Mouse (Mus musculus) heart, embryonic 16.5 days (tissue): Measurements from ENCODE around the gene Prickle2. TPM values are rescaled to one million over a fixed set of nuclear protein-coding genes. Genes with fewer than 3 reads are reported as not detected.

Experiments used
- ATAC-seq: fragments of 200-750 bp; cut with Nextera tagmentation; replicated peaks from 2 replicates; pipeline ENCODE4 v1.8.0; 2017; ENCODE audit warnings: moderate number of reproducible peaks; ENCODE audit not compliant: insufficient read depth, low FRiP score; ENCODE audit errors: extremely low read depth
- H3K27ac ChIP-seq: fragments of 300-500 bp; sonication (generic); 2 replicates; pipeline ENCODE4 v1.5.1; 2014; ENCODE audit warnings: mild to moderate bottlenecking, low read length, control low read depth, moderate library complexity
- H3K27me3 ChIP-seq: fragments of 300-500 bp; sonication (generic); 2 replicates; pipeline ENCODE4 v1.6.1; 2014; ENCODE audit warnings: low read length, mixed read lengths; ENCODE audit not compliant: control insufficient read depth, insufficient read depth
- H3K36me3 ChIP-seq: fragments of 300-500 bp; sonication (generic); 2 replicates; pipeline ENCODE4 v1.6.1; 2014; ENCODE audit not compliant: control insufficient read depth, insufficient read depth
- H3K4me1 ChIP-seq: fragments of 300-500 bp; sonication (generic); 2 replicates; pipeline ENCODE4 v1.6.1; 2014; ENCODE audit warnings: low read length, mixed read lengths; ENCODE audit not compliant: control insufficient read depth, insufficient read depth
- H3K4me2 ChIP-seq: fragments of 300-500 bp; sonication (generic); 2 replicates; pipeline ENCODE4 v1.6.1; 2014; ENCODE audit warnings: low read depth, mild to moderate bottlenecking, control low read depth, low read length
- H3K4me3 ChIP-seq: fragments of 300-500 bp; sonication (generic); 2 replicates; pipeline ENCODE4 v1.5.1; 2014; ENCODE audit warnings: mild to moderate bottlenecking, control low read depth, low read length
- H3K9ac ChIP-seq: fragments of 300-500 bp; sonication (generic); 2 replicates; pipeline ENCODE4 v1.6.1; 2014; ENCODE audit warnings: low read length, control low read depth
- H3K9me3 ChIP-seq: fragments of 300-500 bp; sonication (generic); replicated peaks from 2 replicates; pipeline ENCODE4 v1.6.1; 2016; ENCODE audit warnings: low read length; ENCODE audit not compliant: control insufficient read depth
- WGBS: fragments of 180-500 bp; shearing (Covaris S2); extraction: QIAGEN DNeasy Blood & Tissue Kit; methylation state at CpG from one replicate; pipeline ENCODE4 v1.1.7; 2014; 5-methylcytosine and 5-hydroxymethylcytosine counted together
- polyA plus RNA-seq: library from polyadenylated mRNA; unstranded; fragments of >200 nt; fragmentation: Nextera tagmentation; extraction: Ambion mirVana; gene quantifications from 2 replicates; pipeline ENCODE4 v1.2.1, GENCODE M21; 2015

The Prickle2 gene
- polyA plus RNA-seq, 1 experiment from 2014 or later: 4.2 TPM

DNA sequence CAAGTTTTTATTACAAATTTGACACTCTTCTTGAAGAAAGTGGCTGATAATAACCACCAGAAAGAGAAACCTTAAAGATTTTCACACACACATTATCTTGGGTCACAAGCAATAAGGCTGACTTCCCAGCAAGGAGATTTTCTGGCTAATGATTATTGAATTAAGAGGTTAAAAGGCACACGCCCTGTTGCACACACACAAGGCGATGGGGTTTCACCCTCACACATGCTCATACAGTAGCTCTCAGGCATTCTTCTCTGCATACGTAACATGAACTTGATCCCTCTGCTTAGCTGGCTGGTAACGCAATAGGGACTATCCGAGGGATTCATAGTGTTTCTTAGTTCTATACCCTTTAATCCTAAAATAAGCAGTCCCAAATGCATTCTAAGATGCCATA, 18.6 kb downstream of the Prickle2 start:
- Histone ChIP-seq H3K4me2 (no peak overlapping the region), H3K27me3 (no peaks in the 10 kb centered on the region), H3K9ac (no peak overlapping the region), H3K36me3 (no peaks in the 10 kb centered on the region), H3K27ac (no peak overlapping the region), H3K9me3 (no peaks in the 10 kb centered on the region), H3K4me3 (no peak overlapping the region), H3K4me1 (no peaks in the 10 kb centered on the region)
- WGBS: 79% methylated on average over 5 of the region's 5 CpGs
- ATAC-seq: no peak

DNA sequence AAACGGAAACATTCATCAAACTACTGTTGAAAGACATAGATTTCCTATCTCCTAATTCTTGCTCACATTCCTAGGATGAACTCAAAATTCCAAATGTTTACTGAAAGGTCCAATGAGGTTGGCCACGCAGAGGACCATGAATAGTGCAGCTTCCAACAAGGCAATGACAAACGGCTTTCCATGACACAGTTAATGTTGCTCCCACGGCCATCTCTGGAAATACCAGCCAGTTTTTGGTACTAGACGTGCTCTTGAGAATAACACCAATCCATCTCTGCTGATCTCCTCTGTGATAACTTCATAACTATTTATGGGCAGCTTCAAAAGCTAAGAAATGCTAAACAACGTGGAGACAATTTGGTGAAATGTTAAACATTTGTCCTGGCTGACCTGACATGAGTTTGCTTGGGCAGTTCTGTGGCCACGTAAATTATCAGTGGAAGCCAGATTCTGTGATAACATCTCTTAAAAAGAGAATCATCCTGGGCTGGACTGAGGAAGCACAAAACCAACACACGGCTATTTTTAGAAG, 31.5 kb downstream of the Prickle2 start:
- H3K4me2 ChIP-seq: no peak overlapping the region

DNA sequence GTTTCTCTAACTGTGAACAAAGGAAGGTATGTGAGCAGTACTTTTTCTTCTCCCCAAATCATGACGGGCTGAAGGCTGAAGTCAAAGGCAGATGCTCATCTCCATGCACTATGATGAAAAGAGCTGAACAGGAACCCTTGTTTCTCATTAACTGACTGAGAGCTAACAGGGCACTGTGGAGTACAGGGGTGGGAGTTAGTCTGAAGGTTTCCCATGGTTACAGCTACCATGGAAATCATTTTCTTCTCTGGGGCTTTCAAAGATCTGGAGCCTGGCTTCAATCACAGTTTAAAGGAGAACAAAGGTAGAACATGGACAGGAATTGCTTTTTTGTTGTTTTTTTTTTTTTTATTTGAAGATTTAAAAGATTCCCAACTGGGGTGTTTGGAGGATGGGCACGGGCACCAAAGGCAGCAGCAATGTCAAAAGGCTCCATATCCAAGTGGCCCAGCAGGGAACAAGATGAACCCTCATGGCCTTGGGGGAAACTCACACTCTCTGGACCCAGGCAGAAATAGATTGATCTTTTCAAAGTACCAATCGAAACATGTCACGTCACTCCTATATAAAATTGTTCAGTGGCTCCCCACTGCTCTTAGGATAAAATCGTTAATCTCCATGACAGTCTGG, 35.3 kb downstream of the Prickle2 start:
- Histone ChIP-seq H3K4me1 (no peaks in the 10 kb centered on the region), H3K9me3 (no peaks in the 10 kb centered on the region), H3K27me3 (no peaks in the 10 kb centered on the region), H3K4me3 (no peak overlapping the region), H3K36me3 (no peaks in the 10 kb centered on the region), H3K27ac (no peak overlapping the region), H3K9ac (no peak overlapping the region), H3K4me2 (no peak overlapping the region)
- no peak for ATAC-seq
- WGBS: 83% methylated on average over 5 of the region's 5 CpGs

More for the DNA sequence above, 31.5 kb downstream of the Prickle2 start:
- H3K36me3 ChIP-seq: no peaks in the 10 kb centered on the region
- H3K4me3 ChIP-seq: no peak overlapping the region
- H3K9ac ChIP-seq: no peak overlapping the region
- H3K9me3 ChIP-seq: no peaks in the 10 kb centered on the region
- H3K27ac ChIP-seq: no peak overlapping the region
- ATAC-seq: no peak
- no peaks in the 10 kb centered on the region for H3K4me1 ChIP-seq
- no peaks in the 10 kb centered on the region for H3K27me3 ChIP-seq
- 39% methylated on average over 8 of the region's 8 CpGs for WGBS

DNA sequence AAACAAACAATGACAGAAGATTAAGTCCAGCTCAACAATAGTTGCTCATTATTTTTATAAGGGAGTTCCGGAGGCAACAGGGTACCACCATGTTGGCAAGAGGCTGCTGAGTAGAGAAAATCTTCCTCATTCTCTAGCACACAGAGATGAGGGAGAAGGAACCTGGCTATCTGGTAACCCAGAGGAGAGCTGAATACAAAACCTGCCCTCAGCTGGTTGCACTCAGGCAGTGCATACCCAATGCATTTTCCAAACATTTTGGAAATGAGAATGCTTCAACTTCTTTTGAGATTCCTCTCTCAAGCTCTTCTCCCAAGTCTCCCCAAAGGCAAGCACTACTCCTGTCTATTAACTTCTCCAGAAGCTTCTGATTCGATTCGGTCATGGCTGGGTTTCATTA, 36.3 kb downstream of the Prickle2 start:
- H3K36me3 ChIP-seq: no peaks in the 10 kb centered on the region
- no peak for ATAC-seq
- 90% methylated on average over 3 of the region's 3 CpGs for WGBS

DNA sequence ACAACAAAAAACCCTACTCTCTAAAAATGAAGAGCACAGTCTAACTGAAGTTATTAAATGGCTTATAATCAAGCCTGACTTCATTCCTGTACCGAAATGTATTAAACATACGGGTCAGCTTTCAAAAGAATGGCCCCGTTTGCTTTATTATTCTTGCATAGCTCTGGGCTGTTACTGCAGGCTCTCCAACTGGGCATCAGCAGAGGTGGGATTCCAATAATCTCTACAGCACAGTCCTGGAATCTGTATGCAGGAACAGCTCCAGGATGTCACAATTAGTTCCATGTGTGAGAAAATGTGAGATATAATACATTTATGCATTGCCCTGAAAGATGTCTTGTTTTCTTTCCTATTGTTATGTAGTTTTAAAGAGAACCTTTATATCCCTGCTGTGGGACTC, 38.4 kb downstream of the Prickle2 start:
- no peak for ATAC-seq
- Histone ChIP-seq H3K4me2 (no peak overlapping the region), H3K4me3 (no peak overlapping the region), H3K27ac (no peak overlapping the region), H3K4me1 (peaks cover 9% of the 10 kb centered on the region), H3K9ac (no peak overlapping the region), H3K9me3 (no peaks in the 10 kb centered on the region), H3K27me3 (no peaks in the 10 kb centered on the region), H3K36me3 (no peaks in the 10 kb centered on the region)
- WGBS: 70% methylated on average over 3 of the region's 3 CpGs

More for the DNA sequence above, 36.3 kb downstream of the Prickle2 start:
- Histone ChIP-seq H3K9ac (no peak overlapping the region), H3K27ac (no peak overlapping the region), H3K4me3 (no peak overlapping the region), H3K27me3 (no peaks in the 10 kb centered on the region), H3K9me3 (no peaks in the 10 kb centered on the region), H3K4me1 (peaks cover 8% of the 10 kb centered on the region), H3K4me2 (no peak overlapping the region)

DNA sequence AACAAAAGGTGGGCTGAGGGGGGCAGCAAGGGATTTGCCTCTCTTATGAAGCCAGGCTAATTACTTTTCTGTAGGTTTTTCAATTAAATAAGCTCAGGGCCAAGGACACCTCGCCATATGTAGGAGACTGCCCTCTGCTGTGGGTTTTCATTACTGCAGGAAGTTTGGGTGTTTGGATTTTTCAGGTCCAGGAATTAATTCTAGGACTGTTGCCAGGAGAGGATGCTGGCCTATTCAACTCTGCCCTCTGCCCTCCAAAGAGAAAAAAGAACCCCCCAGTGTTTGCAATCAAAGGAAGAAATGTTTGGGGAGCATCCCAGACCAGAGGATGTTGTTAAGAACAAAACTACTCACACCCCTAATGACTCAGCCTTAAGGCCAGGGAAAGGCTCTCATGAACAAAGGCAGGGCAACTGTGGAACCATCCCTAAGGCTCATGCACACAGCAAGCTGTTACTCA, 40.4 kb downstream of the Prickle2 start:
- H3K4me1 ChIP-seq: peaks cover 9% of the 10 kb centered on the region
- H3K27me3 ChIP-seq: no peaks in the 10 kb centered on the region
- H3K4me2 ChIP-seq: no peak overlapping the region
- H3K27ac ChIP-seq: no peak overlapping the region
- no peak overlapping the region for H3K4me3 ChIP-seq
- no peaks in the 10 kb centered on the region for H3K36me3 ChIP-seq
- ATAC-seq: no peak
- 0% methylated on average over 1 of the region's 1 CpGs for WGBS
- H3K9me3 ChIP-seq: no peaks in the 10 kb centered on the region
- no peak overlapping the region; the same call in 1 of the 2 replicates for H3K9ac ChIP-seq

DNA sequence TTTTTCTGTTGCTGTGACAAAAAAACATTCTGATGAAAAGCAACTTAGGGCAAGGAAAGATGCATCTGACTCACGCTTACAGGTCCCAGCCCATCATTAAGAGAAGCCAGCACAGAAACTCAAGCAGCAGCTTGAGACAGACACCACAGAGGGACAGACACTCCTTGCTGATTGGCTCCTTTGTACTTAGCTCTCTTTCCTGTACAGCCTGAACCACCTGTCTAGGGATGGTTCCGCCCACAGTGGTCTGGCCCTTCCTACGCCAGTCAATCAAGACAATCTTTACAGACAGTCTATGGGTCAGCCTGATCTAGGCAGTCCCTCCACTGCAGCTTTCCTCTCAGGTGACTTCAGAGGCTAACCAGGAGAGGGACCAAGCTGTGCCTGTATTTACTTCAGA, 42.1 kb downstream of the Prickle2 start:
- no peak for ATAC-seq
- Histone ChIP-seq H3K4me3 (no peak overlapping the region), H3K27ac (no peak overlapping the region), H3K9me3 (no peaks in the 10 kb centered on the region), H3K4me2 (no peak overlapping the region), H3K4me1 (peaks cover 9% of the 10 kb centered on the region), H3K36me3 (no peaks in the 10 kb centered on the region), H3K9ac (no peak overlapping the region), H3K27me3 (no peaks in the 10 kb centered on the region)
- 90% methylated on average over 3 of the region's 3 CpGs for WGBS

DNA sequence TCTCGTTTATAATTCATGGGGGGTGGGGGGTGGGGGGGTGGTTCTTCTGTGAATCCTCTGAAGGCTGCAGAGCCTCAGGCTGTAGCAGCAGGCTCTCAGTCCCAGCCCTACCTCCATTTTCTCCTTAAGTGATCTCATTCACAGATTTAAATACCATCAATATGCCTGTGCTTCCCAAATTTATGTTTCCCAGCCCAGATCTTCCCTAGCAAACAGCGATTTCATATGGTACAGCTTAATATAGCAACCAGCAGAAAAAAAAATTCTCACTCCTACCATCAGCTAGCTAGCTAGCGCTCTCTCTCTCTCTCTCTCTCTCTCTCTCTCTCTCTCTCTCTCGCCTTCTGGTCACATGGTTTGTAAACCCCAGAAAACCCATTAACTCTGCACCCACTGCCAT, 42.5 kb downstream of the Prickle2 start:
- Histone ChIP-seq H3K9ac (no peak overlapping the region), H3K4me1 (peaks cover 9% of the 10 kb centered on the region), H3K27ac (no peak overlapping the region), H3K4me3 (no peak overlapping the region), H3K27me3 (no peaks in the 10 kb centered on the region), H3K36me3 (no peaks in the 10 kb centered on the region), H3K4me2 (no peak overlapping the region), H3K9me3 (no peaks in the 10 kb centered on the region)
- no peak for ATAC-seq
- WGBS: 62% methylated on average over 4 of the region's 4 CpGs

DNA sequence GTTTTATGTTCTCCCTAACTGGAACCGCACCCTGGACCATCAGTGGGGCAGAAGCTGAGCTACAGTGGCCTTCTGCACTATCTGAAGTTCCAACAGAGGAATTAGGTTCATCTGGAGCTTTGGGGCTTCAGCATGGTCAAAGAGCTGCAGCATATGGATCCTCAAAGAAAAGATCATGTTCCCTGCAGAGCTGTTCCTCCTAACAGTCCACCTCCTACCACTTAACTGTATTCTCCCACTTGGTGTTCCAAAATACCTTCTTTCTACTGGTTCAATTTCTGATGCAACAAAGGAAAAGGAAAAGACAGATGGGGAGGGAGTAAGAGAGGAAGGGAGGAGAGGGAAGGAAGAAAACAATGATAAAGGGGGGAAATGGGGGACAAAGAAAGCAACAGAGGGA, 56.9 kb downstream of the Prickle2 start:
- ATAC-seq: no peak
- H3K36me3 ChIP-seq: no peaks in the 10 kb centered on the region
- H3K4me2 ChIP-seq: no peak overlapping the region
- 88% methylated on average over 1 of the region's 1 CpGs for WGBS
- H3K9ac ChIP-seq: no peak overlapping the region
- H3K27me3 ChIP-seq: no peaks in the 10 kb centered on the region
- H3K9me3 ChIP-seq: no peaks in the 10 kb centered on the region
- no peak overlapping the region for H3K27ac ChIP-seq
- H3K4me3 ChIP-seq: no peak overlapping the region
- no peaks in the 10 kb centered on the region for H3K4me1 ChIP-seq
